Mouse (Mus musculus) lung, embryonic 16.5 days (tissue): ENCODE data around the gene Cryl1. TPM values are rescaled to one million over a fixed set of nuclear protein-coding genes. Genes with fewer than 3 reads are reported as not detected.

Source experiments
- ATAC-seq: fragments of 200-750 bp; cut with Nextera tagmentation; 2 replicates; pipeline ENCODE4 v1.8.0; 2017; ENCODE audit warnings: low read depth, mild to moderate bottlenecking, moderate library complexity
- H3K27ac ChIP-seq: fragments of 300-500 bp; sonication (generic); 2 replicates; pipeline ENCODE4 v1.5.1; 2014; ENCODE audit warnings: mild to moderate bottlenecking, control low read depth, low read length
- H3K27me3 ChIP-seq: fragments of 300-500 bp; sonication (generic); 2 replicates; pipeline ENCODE4 v1.6.1; 2014; ENCODE audit warnings: low read depth, low read length, mixed read lengths; ENCODE audit not compliant: control insufficient read depth, insufficient read depth
- H3K36me3 ChIP-seq: fragments of 300-500 bp; sonication (generic); 2 replicates; pipeline ENCODE4 v1.6.1; 2014; ENCODE audit warnings: low read length; ENCODE audit not compliant: control insufficient read depth, insufficient read depth
- H3K4me1 ChIP-seq: fragments of 300-500 bp; sonication (generic); replicated peaks from 2 replicates; pipeline ENCODE4 v1.6.1; 2014; ENCODE audit warnings: low read length, mixed read lengths; ENCODE audit not compliant: control insufficient read depth, insufficient read depth
- H3K4me2 ChIP-seq: fragments of 300-500 bp; sonication (generic); 2 replicates; pipeline ENCODE4 v1.6.1; 2014; ENCODE audit warnings: low read depth, low read length, control low read depth
- H3K4me3 ChIP-seq: fragments of 300-500 bp; sonication (generic); 2 replicates; pipeline ENCODE4 v1.5.1; 2014; ENCODE audit warnings: mild to moderate bottlenecking, low read length, control low read depth
- H3K9ac ChIP-seq: fragments of 300-500 bp; sonication (generic); 2 replicates; pipeline ENCODE4 v1.6.1; 2014; ENCODE audit warnings: low read length, control low read depth
- H3K9me3 ChIP-seq: fragments of 300-500 bp; sonication (generic); 2 replicates; pipeline ENCODE4 v1.6.1; 2016; ENCODE audit warnings: low read length; ENCODE audit not compliant: control insufficient read depth
- WGBS: fragments of 180-500 bp; shearing (Covaris S2); extraction: QIAGEN DNeasy Blood & Tissue Kit; methylation state at CpG from one replicate; pipeline ENCODE4 v1.1.7; 2014; 5-methylcytosine and 5-hydroxymethylcytosine counted together
- polyA plus RNA-seq: library from polyadenylated mRNA; unstranded; fragments of >200 nt; fragmentation: Nextera tagmentation; extraction: Ambion mirVana; gene quantifications from 2 replicates; pipeline ENCODE4 v1.2.1, GENCODE M21; 2015

The Cryl1 gene
- polyA plus RNA-seq, 1 experiment from 2014 or later, result 28.0 TPM

GRCm38 (mm10) chr14:57385667-57386066 is 12.7 kb downstream of the Cryl1 start:
- no peak for ATAC-seq
- no peaks in the 10 kb centered on the region for H3K27me3 ChIP-seq
- no peak overlapping the region for H3K4me2 ChIP-seq
- H3K9ac ChIP-seq, result no peak overlapping the region
- H3K4me3 ChIP-seq, result no peak overlapping the region
- H3K4me1 ChIP-seq, result no peaks in the 10 kb centered on the region
- H3K27ac ChIP-seq, result no peak overlapping the region
- no peaks in the 10 kb centered on the region for H3K9me3 ChIP-seq
- 73% methylated on average over 5 of the region's 5 CpGs for WGBS
- H3K36me3 ChIP-seq, result no peaks in the 10 kb centered on the region

- Histone ChIP-seq H3K4me3 (no peak overlapping the region), H3K4me2 (no peak overlapping the region), H3K4me1 (no peaks in the 10 kb centered on the region), H3K27me3 (no peaks in the 10 kb centered on the region), H3K36me3 (no peaks in the 10 kb centered on the region), H3K9ac (no peak overlapping the region), H3K9me3 (no peaks in the 10 kb centered on the region), H3K27ac (no peak overlapping the region)
- WGBS, result 60% methylated on average over 5 of the region's 5 CpGs
- no peak for ATAC-seq
Observed at GRCm38 (mm10) chr14:57377531-57377930, 20.8 kb downstream of the Cryl1 start.

GRCm38 (mm10) chr14:57376956-57377355 is 21.4 kb downstream of the Cryl1 start:
- Histone ChIP-seq H3K27me3 (no peaks in the 10 kb centered on the region), H3K4me3 (no peak overlapping the region), H3K9me3 (no peaks in the 10 kb centered on the region), H3K4me1 (no peaks in the 10 kb centered on the region), H3K4me2 (no peak overlapping the region), H3K9ac (no peak overlapping the region), H3K36me3 (no peaks in the 10 kb centered on the region), H3K27ac (no peak overlapping the region)
- ATAC-seq, result no peak
- WGBS, result 74% methylated on average over 9 of the region's 9 CpGs

- H3K27ac ChIP-seq, result no peak overlapping the region
- no peaks in the 10 kb centered on the region for H3K9me3 ChIP-seq
- no peaks in the 10 kb centered on the region for H3K27me3 ChIP-seq
- no peak overlapping the region for H3K9ac ChIP-seq
- no peaks in the 10 kb centered on the region for H3K4me1 ChIP-seq
- ATAC-seq, result no peak
- H3K36me3 ChIP-seq, result no peaks in the 10 kb centered on the region
- WGBS, result 70% methylated on average over 8 of the region's 8 CpGs
- H3K4me2 ChIP-seq, result no peak overlapping the region
- no peak overlapping the region for H3K4me3 ChIP-seq
Observed at GRCm38 (mm10) chr14:57376016-57376415, 22.3 kb downstream of the Cryl1 start.

- no peak overlapping the region for H3K9ac ChIP-seq
- no peaks in the 10 kb centered on the region for H3K9me3 ChIP-seq
- H3K27me3 ChIP-seq, result no peaks in the 10 kb centered on the region
- no peak overlapping the region for H3K27ac ChIP-seq
- H3K4me1 ChIP-seq, result no peaks in the 10 kb centered on the region
- no peaks in the 10 kb centered on the region for H3K36me3 ChIP-seq
- H3K4me2 ChIP-seq, result no peak overlapping the region
- no peak for ATAC-seq
- WGBS, result 61% methylated on average over 9 of the region's 9 CpGs
- no peak overlapping the region for H3K4me3 ChIP-seq
Observed at GRCm38 (mm10) chr14:57375205-57375604, 23.1 kb downstream of the Cryl1 start.

- H3K4me2 ChIP-seq, result no peak overlapping the region
- H3K4me1 ChIP-seq, result no peaks in the 10 kb centered on the region
- no peaks in the 10 kb centered on the region for H3K27me3 ChIP-seq
- H3K27ac ChIP-seq, result no peak overlapping the region
- WGBS, result 42% methylated on average over 8 of the region's 8 CpGs
- no peak overlapping the region for H3K9ac ChIP-seq
- ATAC-seq, result peak; percentile 54; the same call in 1 of the 2 replicates
- H3K36me3 ChIP-seq, result no peaks in the 10 kb centered on the region
- H3K9me3 ChIP-seq, result no peaks in the 10 kb centered on the region
- no peak overlapping the region for H3K4me3 ChIP-seq
Observed at GRCm38 (mm10) chr14:57372348-57373102, 25.8 kb downstream of the Cryl1 start.

GRCm38 (mm10) chr14:57367327-57367726 is 31.0 kb downstream of the Cryl1 start:
- no peak overlapping the region for H3K4me2 ChIP-seq
- no peak overlapping the region for H3K4me3 ChIP-seq
- 40% methylated on average over 4 of the region's 4 CpGs for WGBS
- no peak for ATAC-seq
- no peak overlapping the region for H3K27ac ChIP-seq
- H3K4me1 ChIP-seq, result no peaks in the 10 kb centered on the region
- no peak overlapping the region for H3K9ac ChIP-seq
- no peaks in the 10 kb centered on the region for H3K9me3 ChIP-seq
- H3K27me3 ChIP-seq, result no peaks in the 10 kb centered on the region
- no peaks in the 10 kb centered on the region for H3K36me3 ChIP-seq

GRCm38 (mm10) chr14:57366724-57367123 is 31.6 kb downstream of the Cryl1 start:
- Histone ChIP-seq H3K4me2 (no peak overlapping the region), H3K4me3 (no peak overlapping the region), H3K9me3 (no peaks in the 10 kb centered on the region), H3K4me1 (no peaks in the 10 kb centered on the region), H3K9ac (no peak overlapping the region), H3K36me3 (no peaks in the 10 kb centered on the region), H3K27ac (no peak overlapping the region), H3K27me3 (no peaks in the 10 kb centered on the region)
- ATAC-seq, result no peak
- 48% methylated on average over 5 of the region's 5 CpGs for WGBS

- no peaks in the 10 kb centered on the region for H3K4me1 ChIP-seq
- no peak overlapping the region for H3K4me2 ChIP-seq
- no peak overlapping the region for H3K9ac ChIP-seq
- 79% methylated on average over 9 of the region's 9 CpGs for WGBS
- no peak overlapping the region for H3K27ac ChIP-seq
- H3K27me3 ChIP-seq, result no peaks in the 10 kb centered on the region
- no peak overlapping the region for H3K4me3 ChIP-seq
- no peak for ATAC-seq
- H3K36me3 ChIP-seq, result no peaks in the 10 kb centered on the region
- H3K9me3 ChIP-seq, result no peaks in the 10 kb centered on the region
Observed at GRCm38 (mm10) chr14:57365341-57365740, 33.0 kb downstream of the Cryl1 start.
